Mouse (Mus musculus) CH12F3 (cell line): ENCODE results near the gene Tcaim.

Experiments
- in situ Hi-C: fragments of 300-500 bp; cut with MboI; formaldehyde crosslinking; loops from 2 replicates; pipeline ENCODE4 v1.14.3; 2020; ENCODE audit warnings: low sequenced_read_pairs

Tcaim gene

DNA sequence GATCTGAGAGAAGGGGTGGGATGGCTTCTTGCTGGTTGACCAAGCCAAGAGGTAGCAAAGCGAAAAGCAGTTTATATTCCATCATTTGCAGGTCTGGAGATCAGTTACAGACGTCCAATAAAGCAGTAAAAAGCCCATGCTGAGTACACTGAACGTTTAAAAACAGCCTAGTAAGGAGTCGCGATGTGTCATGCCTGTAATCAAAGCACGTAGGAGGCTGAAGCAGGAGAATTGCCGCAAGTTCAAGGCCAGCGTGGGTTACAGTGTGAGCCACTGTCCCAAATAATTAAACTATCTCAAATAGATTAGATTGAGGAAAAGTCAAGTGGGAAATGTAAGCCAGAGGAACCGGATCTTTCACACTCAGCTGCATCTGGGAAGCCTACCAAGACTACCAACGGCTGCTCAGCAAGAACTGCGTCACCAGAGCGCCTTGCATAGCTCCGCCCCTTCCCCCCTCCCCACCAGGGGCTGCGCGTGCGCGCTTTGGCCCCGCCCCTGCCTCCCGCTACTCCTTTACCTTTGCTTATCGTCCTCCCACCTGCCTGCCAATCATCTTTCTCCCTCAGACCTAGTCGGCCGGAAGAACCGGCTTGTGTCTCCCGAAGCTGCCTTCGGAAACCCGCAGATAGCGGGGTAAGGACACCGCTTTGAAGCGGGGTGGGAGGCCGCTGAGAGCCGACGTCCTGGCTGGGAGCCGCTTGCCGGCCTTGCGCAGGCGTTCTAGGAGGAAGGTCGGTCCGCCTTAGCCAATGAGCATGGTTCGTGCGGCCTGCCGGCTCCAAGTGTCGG lies at the start of gene Tcaim:
Gene Tcaim, plus strand, starts transcription at position 487 of the 792 bp plus-strand sequence.
- in situ Hi-C loops: no loop called here

- in situ Hi-C loops: no loop called here
Measured at GRCm38 (mm10) chr9:122757614-122758013, 47.7 kb upstream of the Tcaim start.

GRCm38 (mm10) chr9:122760111-122760510 lies 45.2 kb upstream of the Tcaim start:
- in situ Hi-C loops: no loop called here

DNA sequence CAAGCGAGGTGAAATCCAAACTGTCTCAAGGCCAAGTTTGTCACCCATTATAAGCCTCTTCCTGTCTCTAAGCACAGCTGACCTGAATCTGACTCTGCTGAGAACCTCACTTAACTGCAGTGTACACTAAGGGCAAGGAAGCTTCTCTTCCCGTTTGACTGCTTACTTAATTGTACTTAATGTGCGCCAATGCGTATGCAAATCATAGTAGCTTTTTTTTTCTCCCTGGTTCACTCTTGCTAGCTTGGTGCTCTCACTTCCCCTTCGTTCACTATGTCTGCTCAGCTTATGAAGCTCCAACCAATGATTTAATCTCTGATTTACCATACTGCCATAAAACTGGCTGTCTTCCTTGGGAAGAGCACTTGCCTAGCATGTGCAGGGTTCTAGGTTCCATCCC lies 20.1 kb upstream of the Tcaim start:
- in situ Hi-C loops: no loop called here

GRCm38 (mm10) chr9:122786534-122786933 lies 18.8 kb upstream of the Tcaim start:
- in situ Hi-C loops: no loop called here

- in situ Hi-C loops: no loop called here
Measured at GRCm38 (mm10) chr9:122805845-122806341, 554 bp downstream of the Tcaim start.

- in situ Hi-C loops: no loop called here
Measured at GRCm38 (mm10) chr9:122807186-122807585, 1.8 kb downstream of the Tcaim start.

DNA sequence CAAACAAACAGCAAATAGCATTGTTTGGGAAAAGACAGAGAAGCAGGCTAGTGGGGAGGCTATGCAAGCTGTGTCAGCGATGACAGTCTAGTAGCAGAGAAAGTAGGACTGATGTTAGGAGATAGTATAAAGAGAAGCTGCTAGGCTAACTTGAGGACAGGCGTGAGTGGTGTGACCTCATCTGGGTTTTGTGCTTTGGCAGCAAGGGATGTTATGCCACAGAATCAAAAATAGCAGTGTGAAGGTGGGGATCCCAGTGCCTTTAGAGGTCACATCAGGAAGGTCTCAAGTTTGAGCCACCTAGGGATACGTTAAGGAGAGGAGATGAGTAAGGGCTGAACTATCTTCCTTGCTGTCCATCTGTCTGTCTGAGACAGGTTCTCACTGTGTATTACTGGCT lies 4.9 kb downstream of the Tcaim start:
- in situ Hi-C loops: no loop called here

DNA sequence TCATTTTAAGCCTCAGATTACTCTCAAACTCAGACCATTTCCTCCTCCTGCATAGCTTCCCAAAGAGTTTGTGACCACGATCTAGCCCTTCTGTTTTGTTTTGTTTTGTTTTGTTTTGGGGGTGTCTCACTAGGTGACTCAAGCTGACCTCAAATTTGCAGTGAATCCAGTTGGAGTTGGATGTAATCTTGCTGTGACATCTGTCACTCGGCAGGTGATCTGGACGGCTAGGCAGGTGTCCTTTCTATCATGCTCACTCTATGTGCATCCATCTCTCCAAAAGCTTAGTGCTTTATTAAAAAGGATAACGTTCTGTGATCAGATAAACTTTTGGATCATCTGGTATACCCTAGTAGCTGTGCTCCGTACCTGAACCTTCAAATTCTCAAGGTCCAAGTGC lies 7.0 kb downstream of the Tcaim start:
- in situ Hi-C loops: no loop called here

GRCm38 (mm10) chr9:122814775-122815174 lies 9.4 kb downstream of the Tcaim start:
- in situ Hi-C loops: no loop called here

DNA sequence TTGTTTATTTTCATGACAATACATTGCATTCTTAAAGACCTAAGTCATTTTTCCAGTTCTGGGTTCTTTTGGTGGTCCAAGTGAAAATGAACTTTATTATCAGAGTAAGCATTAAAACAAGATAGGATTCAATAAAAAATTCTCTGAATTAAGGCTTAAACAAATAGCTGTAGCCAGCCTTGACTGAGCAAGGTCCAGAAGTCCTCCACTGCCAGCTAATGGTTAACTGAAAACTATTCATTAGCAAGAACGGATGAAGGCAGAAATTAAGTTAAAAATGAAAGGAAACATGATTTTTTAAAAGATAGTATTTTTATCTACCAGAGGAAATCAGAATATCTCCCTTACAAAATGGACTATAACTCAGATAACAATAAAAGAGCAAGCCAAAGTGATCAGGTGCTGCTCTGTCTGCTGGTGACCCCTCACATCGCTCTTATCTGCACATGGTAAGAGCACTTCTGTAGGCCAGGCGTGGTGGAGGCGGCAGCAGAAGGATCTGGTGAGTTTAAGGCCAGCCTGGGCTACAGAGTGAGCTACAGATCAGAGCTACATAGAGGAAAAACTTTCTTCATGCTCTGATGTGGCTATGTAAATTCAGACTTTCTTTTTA lies 10.0 kb downstream of the Tcaim start:
- in situ Hi-C loops: no loop called here

DNA sequence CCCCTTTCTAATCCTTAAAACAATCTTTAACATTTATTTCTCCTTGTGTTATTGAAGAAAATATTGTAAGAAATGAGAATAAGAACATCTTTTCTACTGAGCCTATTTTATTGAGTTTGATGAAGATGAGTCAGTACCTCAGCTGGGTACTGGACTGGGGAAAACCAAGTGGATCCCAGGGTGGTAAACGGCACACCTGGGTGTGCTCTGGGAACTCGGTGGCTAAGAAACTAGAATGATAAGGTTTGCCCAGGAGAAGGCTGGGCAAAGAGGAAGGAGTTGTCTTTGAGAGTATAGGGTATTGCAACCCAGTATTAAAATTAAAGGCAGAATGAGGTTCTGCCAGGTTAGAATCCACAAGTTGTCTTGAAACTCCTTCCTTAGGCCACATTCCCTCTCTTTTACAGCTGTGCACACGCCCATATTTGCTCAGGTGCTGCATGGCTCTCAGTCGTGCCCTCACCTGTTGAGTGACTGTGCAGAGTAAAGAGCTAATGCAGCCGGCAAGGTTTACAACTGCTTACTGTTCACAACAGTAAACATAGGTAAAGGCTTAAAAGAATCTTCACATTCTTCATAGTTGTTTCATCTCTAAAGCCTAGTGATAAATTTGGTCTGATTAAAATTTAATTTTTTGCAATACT lies 18.2 kb downstream of the Tcaim start:
- in situ Hi-C loops: no loop called here

GRCm38 (mm10) chr9:122826743-122827142 lies 21.4 kb downstream of the Tcaim start:
- in situ Hi-C loops: no loop called here

DNA sequence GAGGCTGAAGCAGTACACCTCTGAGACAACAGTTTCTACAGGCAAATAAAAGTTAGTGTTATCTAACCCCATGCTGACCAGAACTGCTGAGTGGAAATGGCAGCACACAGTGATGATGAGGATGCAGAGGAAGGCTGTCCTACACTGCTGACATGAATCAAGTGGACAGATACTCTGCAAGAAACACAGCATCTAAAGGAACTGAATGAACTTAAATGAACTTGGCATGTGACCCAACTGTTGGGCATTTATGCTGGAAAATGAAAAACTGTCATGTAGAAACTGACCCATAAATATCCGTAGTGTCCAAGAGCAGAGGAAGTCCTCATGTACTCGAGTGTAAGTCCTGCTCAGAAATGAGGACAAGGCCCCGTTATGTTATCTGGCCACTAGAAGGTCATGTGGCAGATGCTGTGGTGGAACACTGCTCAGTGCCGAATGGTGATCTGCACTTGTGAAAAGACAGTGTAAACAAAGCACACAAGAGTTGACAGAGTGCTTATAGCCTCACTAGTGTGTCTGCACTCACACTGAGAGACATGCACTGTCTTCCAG lies 24.6 kb downstream of the Tcaim start:
- in situ Hi-C loops: no loop called here

GRCm38 (mm10) chr9:122836126-122836525 lies 30.8 kb downstream of the Tcaim start:
- in situ Hi-C loops: no loop called here

DNA sequence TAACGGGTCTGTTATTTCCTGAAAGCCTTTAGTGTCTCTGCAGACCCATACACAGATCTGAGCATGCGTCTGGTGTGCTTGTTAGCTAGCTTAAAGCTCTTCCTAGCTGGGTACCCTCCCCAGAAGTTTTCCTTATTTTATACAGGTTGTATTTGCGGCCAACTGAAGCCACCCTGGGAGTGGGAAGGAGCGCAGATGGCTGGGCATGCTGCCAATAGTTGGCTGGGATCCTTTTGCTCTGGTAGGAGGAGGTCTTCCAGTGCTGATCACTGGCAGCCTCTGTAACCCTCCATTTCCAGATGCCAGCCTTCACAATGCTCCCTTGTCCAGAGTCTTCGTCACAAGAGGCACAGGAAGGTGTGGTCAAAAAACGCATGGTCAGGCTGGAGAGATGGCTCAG lies 31.5 kb downstream of the Tcaim start:
- in situ Hi-C loops: no loop called here

- in situ Hi-C loops: no loop called here
Measured at GRCm38 (mm10) chr9:122837216-122837615, 31.9 kb downstream of the Tcaim start.

DNA sequence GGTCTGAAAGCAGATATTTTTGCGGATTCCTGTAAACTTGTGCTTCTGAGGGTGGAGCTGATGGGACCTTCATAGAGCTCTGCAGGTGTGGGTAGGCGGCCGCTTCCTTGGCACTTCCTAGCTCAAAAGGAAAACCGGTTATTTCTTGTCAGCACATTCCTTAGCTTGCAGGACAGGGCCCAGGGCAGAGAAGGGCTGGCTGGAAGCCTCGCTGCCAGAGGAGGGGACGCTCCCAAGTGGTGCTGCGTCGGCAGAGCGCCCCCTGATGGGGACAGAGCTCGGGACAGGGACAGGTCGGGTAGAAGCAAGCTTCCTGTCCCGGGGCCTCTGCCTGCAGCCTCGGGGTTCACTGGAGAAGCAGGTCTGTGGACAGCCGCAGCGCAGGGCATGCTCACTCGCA lies 32.3 kb downstream of the Tcaim start:
- in situ Hi-C loops: no loop called here

DNA sequence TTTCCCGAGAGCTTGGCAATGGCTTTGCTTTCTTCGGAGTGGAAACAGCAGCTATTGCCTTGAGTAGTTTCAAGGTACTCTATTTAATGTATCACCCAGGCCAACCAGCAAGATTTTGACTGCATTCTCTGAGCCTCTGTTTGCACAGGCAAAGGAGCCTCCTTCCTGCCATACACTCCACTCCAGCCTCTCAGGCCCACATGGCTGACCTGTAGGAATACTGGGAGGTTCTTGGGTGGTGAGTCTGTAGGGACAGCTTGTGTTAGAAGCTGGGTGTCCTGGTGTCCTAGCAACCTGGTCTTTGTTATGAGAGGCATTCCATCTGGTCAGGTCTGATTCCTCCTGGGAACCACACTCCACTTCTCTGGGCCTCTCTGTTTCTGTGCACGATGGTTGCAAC lies 38.4 kb downstream of the Tcaim start, which contains the start of gene Gm35549:
Gene Gm35549, minus strand, starts transcription at position 276 of the 400 bp plus-strand sequence.
- in situ Hi-C loops: no loop called here

DNA sequence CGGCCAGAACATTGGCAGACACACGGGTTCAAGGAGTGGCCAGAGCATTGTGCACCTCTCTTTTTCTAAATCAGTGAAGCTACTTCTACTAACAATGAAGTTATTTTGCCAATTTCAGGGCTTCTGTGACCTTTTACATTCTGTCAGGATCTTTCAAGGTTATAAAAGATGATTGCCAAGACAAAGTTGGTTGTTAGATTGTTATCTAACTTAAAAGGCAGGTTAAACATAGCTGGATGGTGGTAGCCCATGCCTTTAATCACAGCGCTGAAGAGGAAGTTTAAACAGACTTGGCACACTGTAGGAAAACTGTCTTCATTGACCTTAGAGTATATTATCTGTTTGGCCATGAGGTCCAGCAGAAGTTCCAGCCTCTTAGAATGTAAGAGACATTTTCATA lies 40.3 kb downstream of the Tcaim start:
- in situ Hi-C loops: no loop called here

DNA sequence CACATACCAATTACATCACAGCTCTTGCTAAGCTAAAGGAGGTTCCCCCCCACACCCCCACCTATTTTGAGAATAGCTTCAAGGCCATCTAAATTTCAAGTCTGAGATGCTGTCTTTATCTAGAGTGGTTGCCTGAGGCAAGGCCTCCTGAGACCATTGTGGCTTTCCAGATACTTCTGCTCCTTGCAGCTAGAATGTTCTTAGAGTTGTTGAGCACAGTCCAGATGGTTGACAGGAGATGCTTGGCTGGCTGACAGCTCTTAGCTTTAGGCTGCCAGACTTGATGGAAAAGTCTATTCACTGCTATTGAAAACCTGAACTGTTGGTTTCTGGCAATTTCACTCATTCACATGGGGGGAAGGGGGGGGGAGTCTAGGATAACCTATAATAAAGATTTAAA lies 40.8 kb downstream of the Tcaim start:
- in situ Hi-C loops: no loop called here
